Mouse (Mus musculus) cerebral cortex, adult 2 months (tissue): ENCODE results near the gene Gm21721.

Experiments used
- WGBS: fragments of 180-500 bp; shearing (Covaris S2); methylation state at CpG from one replicate; pipeline ENCODE4 v1.1.7; 2018; 5-methylcytosine and 5-hydroxymethylcytosine counted together

Gene Gm21721

DNA sequence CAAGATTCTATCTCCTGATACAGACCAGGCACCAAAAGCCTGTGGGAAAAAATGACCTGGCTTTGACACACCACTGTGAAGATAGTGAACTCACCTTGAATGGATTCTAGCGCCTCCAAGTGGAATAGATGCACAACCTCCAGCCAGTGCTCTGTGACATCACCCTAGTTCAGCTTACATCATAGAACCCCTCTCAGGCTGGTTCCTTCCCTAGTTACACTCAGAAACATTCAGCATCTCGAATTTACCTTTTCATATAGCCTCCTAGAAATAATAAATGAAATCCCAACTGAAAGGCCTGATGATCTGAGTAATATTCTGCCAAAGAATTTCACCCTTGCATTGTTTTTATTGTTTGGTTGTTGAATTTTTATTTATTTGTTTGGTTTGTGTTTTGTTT lies at the start of gene Gm21721:
Gene Gm21721 (minus strand): TSS at position 101 of the 400 bp plus-strand sequence.
- no CpG with 5 or more reads among the region's 2 CpGs for WGBS
